Mouse (Mus musculus) cortical plate, adult 2 months (tissue): ENCODE measurements around the gene Ppp1r26.

Experiments
- CTCF ChIP-seq: fragments of 200-500 bp; IDR thresholded peaks from 2 replicates; pipeline ENCODE4 v1.5.1; 2011; ENCODE audit warnings: mild to moderate bottlenecking, control low read depth, low read length; ENCODE audit not compliant: insufficient read depth; ENCODE audit errors: extremely low read depth
- POLR2A ChIP-seq: fragments of 200-500 bp; IDR thresholded peaks from 2 replicates; pipeline ENCODE4 v1.6.1; 2011; ENCODE audit warnings: mild to moderate bottlenecking, low read length, control low read depth; ENCODE audit not compliant: insufficient read depth; ENCODE audit errors: extremely low read depth

DNA sequence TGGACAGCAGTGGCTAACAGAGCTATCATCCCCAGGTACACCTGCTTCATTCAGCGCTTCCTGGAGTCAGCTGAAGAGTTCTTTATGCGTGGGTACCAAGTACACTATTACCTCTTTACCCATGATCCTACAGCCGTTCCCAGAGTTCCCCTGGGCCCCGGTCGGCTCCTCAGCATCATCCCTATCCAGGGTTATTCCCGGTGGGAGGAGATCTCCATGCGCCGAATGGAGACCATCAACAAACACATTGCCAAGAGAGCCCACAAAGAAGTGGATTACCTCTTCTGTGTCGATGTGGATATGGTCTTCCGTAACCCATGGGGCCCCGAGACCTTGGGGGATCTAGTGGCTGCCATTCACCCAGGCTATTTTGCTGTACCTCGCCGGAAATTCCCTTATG is 58.1 kb downstream of the Ppp1r26 start:
- TF ChIP-seq CTCF (no peak), POLR2A (no peak)
